Mouse (Mus musculus) hindbrain, embryonic 15.5 days (tissue): ENCODE results near the gene Vps54. TPM values are rescaled to one million over a fixed set of nuclear protein-coding genes. Genes with fewer than 3 reads are reported as not detected.

ENCODE experiments used
- ATAC-seq: fragments of 200-750 bp; cut with Nextera tagmentation; 2 replicates; pipeline ENCODE4 v1.8.0; 2017; ENCODE audit warnings: low read depth, moderate number of reproducible peaks, moderate TSS enrichment; ENCODE audit not compliant: low FRiP score
- H3K27ac ChIP-seq: fragments of 300-500 bp; sonication (generic); replicated peaks from 2 replicates; pipeline ENCODE4 v1.5.1; 2015; ENCODE audit warnings: mild to moderate bottlenecking, inconsistent platforms
- H3K27me3 ChIP-seq: fragments of 300-500 bp; sonication (generic); 2 replicates; pipeline ENCODE4 v1.6.1; 2015; ENCODE audit warnings: control low read depth, inconsistent platforms
- H3K36me3 ChIP-seq: fragments of 300-500 bp; sonication (generic); 2 replicates; pipeline ENCODE4 v1.6.1; 2015; ENCODE audit warnings: control low read depth, inconsistent platforms
- H3K4me1 ChIP-seq: fragments of 300-500 bp; sonication (generic); replicated peaks from 2 replicates; pipeline ENCODE4 v1.6.1; 2015; ENCODE audit warnings: control low read depth, inconsistent platforms
- H3K4me2 ChIP-seq: fragments of 300-500 bp; sonication (generic); 2 replicates; pipeline ENCODE4 v1.6.1; 2015; ENCODE audit warnings: moderate library complexity, mild to moderate bottlenecking, inconsistent platforms
- H3K4me3 ChIP-seq: fragments of 300-500 bp; sonication (generic); 2 replicates; pipeline ENCODE4 v1.5.1; 2015; ENCODE audit warnings: mild to moderate bottlenecking, inconsistent platforms
- H3K9ac ChIP-seq: fragments of 300-500 bp; sonication (generic); 2 replicates; pipeline ENCODE4 v1.6.1; 2015; ENCODE audit warnings: inconsistent platforms
- H3K9me3 ChIP-seq: fragments of 300-500 bp; sonication (generic); 2 replicates; pipeline ENCODE4 v1.6.1; 2016; ENCODE audit warnings: control low read depth, inconsistent platforms
- WGBS: fragments of 180-500 bp; shearing (Covaris S2); methylation state at CpG from one replicate; pipeline ENCODE4 v1.1.7; 2015; 5-methylcytosine and 5-hydroxymethylcytosine counted together
- polyA plus RNA-seq: library from polyadenylated mRNA; unstranded; fragments of >200 nt; fragmentation: Nextera tagmentation; extraction: Ambion mirVana; gene quantifications from 2 replicates; pipeline ENCODE4 v1.2.1, GENCODE M21; 2015

The Vps54 gene
- polyA plus RNA-seq, 1 experiment from 2014 or later: 11.2 TPM

- no peak overlapping the region for H3K4me2 ChIP-seq
- H3K9ac ChIP-seq: no peak overlapping the region
- H3K27me3 ChIP-seq: no peaks in the 10 kb centered on the region
- H3K27ac ChIP-seq: no peak overlapping the region
- WGBS: 86% methylated on average over 6 of the region's 6 CpGs
- no peaks in the 10 kb centered on the region for H3K36me3 ChIP-seq
- no peaks in the 10 kb centered on the region for H3K4me1 ChIP-seq
- H3K9me3 ChIP-seq: no peaks in the 10 kb centered on the region
- no peak for ATAC-seq
- H3K4me3 ChIP-seq: no peak overlapping the region
Measured at GRCm38 (mm10) chr11:21224041-21224440, 15.0 kb upstream of the Vps54 start.

- H3K4me2 ChIP-seq: no peak overlapping the region
- ATAC-seq: no peak
- H3K9ac ChIP-seq: no peak overlapping the region
- H3K36me3 ChIP-seq: no peaks in the 10 kb centered on the region
- no peak overlapping the region for H3K27ac ChIP-seq
- no peaks in the 10 kb centered on the region for H3K9me3 ChIP-seq
- H3K4me3 ChIP-seq: no peak overlapping the region
- H3K4me1 ChIP-seq: no peaks in the 10 kb centered on the region
- no peaks in the 10 kb centered on the region for H3K27me3 ChIP-seq
Measured at GRCm38 (mm10) chr11:21224446-21224845, 14.6 kb upstream of the Vps54 start.

- Histone ChIP-seq H3K4me1 (no peaks in the 10 kb centered on the region), H3K4me2 (no peak overlapping the region), H3K4me3 (no peak overlapping the region), H3K36me3 (no peaks in the 10 kb centered on the region), H3K27me3 (no peaks in the 10 kb centered on the region), H3K27ac (no peak overlapping the region), H3K9me3 (no peaks in the 10 kb centered on the region), H3K9ac (no peak overlapping the region)
- no peak for ATAC-seq
Measured at GRCm38 (mm10) chr11:21224983-21225382, 14.1 kb upstream of the Vps54 start.

- Histone ChIP-seq H3K9ac (no peak overlapping the region), H3K27me3 (no peaks in the 10 kb centered on the region), H3K27ac (no peak overlapping the region), H3K36me3 (no peaks in the 10 kb centered on the region), H3K4me2 (no peak overlapping the region), H3K9me3 (no peaks in the 10 kb centered on the region), H3K4me1 (peaks cover 8% of the 10 kb centered on the region), H3K4me3 (no peak overlapping the region)
- ATAC-seq: no peak
Measured at GRCm38 (mm10) chr11:21235381-21235780, 3.7 kb upstream of the Vps54 start.

- no peak for ATAC-seq
- WGBS: 60% methylated on average over 2 of the region's 2 CpGs
- H3K9ac ChIP-seq: no peak overlapping the region
- no peak overlapping the region for H3K27ac ChIP-seq
- no peaks in the 10 kb centered on the region for H3K36me3 ChIP-seq
- H3K4me1 ChIP-seq: peaks cover 11% of the 10 kb centered on the region
- no peaks in the 10 kb centered on the region for H3K27me3 ChIP-seq
- no peaks in the 10 kb centered on the region for H3K9me3 ChIP-seq
- H3K4me2 ChIP-seq: no peak overlapping the region
- no peak overlapping the region for H3K4me3 ChIP-seq
Measured at GRCm38 (mm10) chr11:21235821-21236220, 3.3 kb upstream of the Vps54 start.

- H3K4me1 ChIP-seq: peaks cover 16% of the 10 kb centered on the region
- ATAC-seq: no peak
- 84% methylated on average over 4 of the region's 4 CpGs for WGBS
Measured at GRCm38 (mm10) chr11:21236996-21237395, 2.1 kb upstream of the Vps54 start.

GRCm38 (mm10) chr11:21237474-21238278, 1.4 kb upstream of the Vps54 start:
- 95% methylated on average over 2 of the region's 2 CpGs for WGBS
- Histone ChIP-seq H3K4me1 (peaks cover 16% of the 10 kb centered on the region), H3K4me2 (peak overlapping the region; percentile 54), H3K9me3 (no peaks in the 10 kb centered on the region), H3K27me3 (no peaks in the 10 kb centered on the region), H3K36me3 (no peaks in the 10 kb centered on the region), H3K9ac (no peak overlapping the region; the same call in 1 of the 2 replicates), H3K27ac (peak overlapping the region; percentile 97; the same call in 1 of the 2 replicates), H3K4me3 (peak overlapping the region; percentile 97)
- ATAC-seq: no peak

More at GRCm38 (mm10) chr11:21236996-21237395, 2.1 kb upstream of the Vps54 start:
- no peak overlapping the region for H3K9ac ChIP-seq
- no peak overlapping the region for H3K4me2 ChIP-seq
- H3K9me3 ChIP-seq: no peaks in the 10 kb centered on the region
- no peak overlapping the region for H3K27ac ChIP-seq
- no peaks in the 10 kb centered on the region for H3K36me3 ChIP-seq
- H3K27me3 ChIP-seq: no peaks in the 10 kb centered on the region
- no peak overlapping the region for H3K4me3 ChIP-seq

GRCm38 (mm10) chr11:21238279-21239020, 631 bp upstream of the Vps54 start:
- peak; percentile 87 for ATAC-seq
- no peaks in the 10 kb centered on the region for H3K27me3 ChIP-seq
- peak overlapping the region; percentile 97 for H3K27ac ChIP-seq
- peak overlapping the region; percentile 54 for H3K4me2 ChIP-seq
- H3K9me3 ChIP-seq: no peaks in the 10 kb centered on the region
- peak overlapping the region; percentile 97 for H3K4me3 ChIP-seq
- peak overlapping the region; percentile 90 for H3K9ac ChIP-seq
- H3K36me3 ChIP-seq: no peaks in the 10 kb centered on the region
- H3K4me1 ChIP-seq: peaks cover 16% of the 10 kb centered on the region
- under 1% methylated on average over 53 of the region's 65 CpGs for WGBS

GRCm38 (mm10) chr11:21239763-21240509, 855 bp downstream of the Vps54 start:
- 32% methylated on average over 7 of the region's 7 CpGs for WGBS
- H3K9me3 ChIP-seq: no peaks in the 10 kb centered on the region
- H3K4me3 ChIP-seq: peak overlapping the region; percentile 97
- H3K27ac ChIP-seq: peak overlapping the region; percentile 97
- no peak for ATAC-seq
- peak overlapping the region; percentile 90 for H3K9ac ChIP-seq
- peaks cover 18% of the 10 kb centered on the region for H3K4me1 ChIP-seq
- peak overlapping the region; percentile 54 for H3K4me2 ChIP-seq
- H3K27me3 ChIP-seq: no peaks in the 10 kb centered on the region
- no peaks in the 10 kb centered on the region for H3K36me3 ChIP-seq

GRCm38 (mm10) chr11:21241351-21241750, 2.3 kb downstream of the Vps54 start:
- Histone ChIP-seq H3K4me2 (0 out of 2 replicates have a peak overlapping the region, but pooled peaks have one; percentile 3), H3K27ac (no peak overlapping the region), H3K9ac (no peak overlapping the region), H3K9me3 (no peaks in the 10 kb centered on the region), H3K4me3 (no peak overlapping the region), H3K27me3 (no peaks in the 10 kb centered on the region), H3K4me1 (peaks cover 18% of the 10 kb centered on the region), H3K36me3 (no peaks in the 10 kb centered on the region)
- WGBS: 80% methylated on average over 1 of the region's 1 CpGs
- ATAC-seq: no peak

- no peaks in the 10 kb centered on the region for H3K27me3 ChIP-seq
- H3K36me3 ChIP-seq: no peaks in the 10 kb centered on the region
- H3K4me2 ChIP-seq: no peak overlapping the region
- no peak overlapping the region for H3K4me3 ChIP-seq
- H3K4me1 ChIP-seq: peaks cover 3% of the 10 kb centered on the region; the same call in 1 of the 2 replicates
- 89% methylated on average over 4 of the region's 4 CpGs for WGBS
- peak; percentile 16; the same call in 1 of the 2 replicates for ATAC-seq
- no peak overlapping the region for H3K27ac ChIP-seq
- no peaks in the 10 kb centered on the region for H3K9me3 ChIP-seq
- no peak overlapping the region for H3K9ac ChIP-seq
Measured at GRCm38 (mm10) chr11:21247203-21247865, 8.3 kb downstream of the Vps54 start.
